Mouse (Mus musculus): Measurements from ENCODE around the gene Rtn1. TPM values are rescaled to one million over a fixed set of nuclear protein-coding genes. Genes with fewer than 3 reads are reported as not detected.
A peak's percentile ranks its signal among the peaks of the same experiment; 100 is the strongest.

Gene Rtn1
- polyA plus RNA-seq, 1 experiment from 2014 or later, result 12.8 TPM

GRCm38 (mm10) chr12:72354241-72354640 is 54.6 kb downstream of the Rtn1 start:
- no peak overlapping the region for H3K27ac ChIP-seq
- ATAC-seq (ENCODE audit: insufficient number of reproducible peaks, insufficient read depth, low FRiP score, low TSS enrichment, low read depth), result no peak
- no peak overlapping the region for H3K4me2 ChIP-seq
- no peak overlapping the region for H3K9ac ChIP-seq (replicated peaks)
- no peaks in the 10 kb centered on the region for H3K4me1 ChIP-seq (replicated peaks)
- H3K9me3 ChIP-seq, result no peaks in the 10 kb centered on the region
- H3K27me3 ChIP-seq, result no peaks in the 10 kb centered on the region
- 100% methylated on average over 1 of the region's 1 CpGs for WGBS
- no peak overlapping the region for H3K4me3 ChIP-seq (replicated peaks)
- no peaks in the 10 kb centered on the region for H3K36me3 ChIP-seq

- Histone ChIP-seq H3K4me1 (replicated peaks) (no peaks in the 10 kb centered on the region), H3K36me3 (no peaks in the 10 kb centered on the region), H3K27ac (no peak overlapping the region), H3K4me3 (replicated peaks) (no peak overlapping the region), H3K9ac (replicated peaks) (no peak overlapping the region), H3K4me2 (no peak overlapping the region), H3K27me3 (no peaks in the 10 kb centered on the region), H3K9me3 (no peaks in the 10 kb centered on the region)
- ATAC-seq (ENCODE audit: insufficient number of reproducible peaks, insufficient read depth, low FRiP score, low TSS enrichment, low read depth), result no peak
- WGBS, result 91% methylated on average over 1 of the region's 1 CpGs
Observed at GRCm38 (mm10) chr12:72353506-72353905, 55.3 kb downstream of the Rtn1 start.

- H3K27ac ChIP-seq, result no peak overlapping the region
- H3K27me3 ChIP-seq, result no peaks in the 10 kb centered on the region
- H3K4me1 ChIP-seq (replicated peaks), result peaks cover 7% of the 10 kb centered on the region
- H3K36me3 ChIP-seq, result no peaks in the 10 kb centered on the region
- H3K9ac ChIP-seq (replicated peaks), result no peak overlapping the region
- H3K4me2 ChIP-seq, result no peak overlapping the region
- no peak for ATAC-seq (ENCODE audit: insufficient number of reproducible peaks, insufficient read depth, low FRiP score, low TSS enrichment, low read depth)
- WGBS, result 80% methylated on average over 8 of the region's 8 CpGs
- H3K4me3 ChIP-seq (replicated peaks), result no peak overlapping the region
- H3K9me3 ChIP-seq, result no peaks in the 10 kb centered on the region
Observed at GRCm38 (mm10) chr12:72348508-72348907, 60.3 kb downstream of the Rtn1 start.

GRCm38 (mm10) chr12:72347184-72347583 is 61.7 kb downstream of the Rtn1 start:
- Histone ChIP-seq H3K9me3 (no peaks in the 10 kb centered on the region), H3K27me3 (no peaks in the 10 kb centered on the region), H3K27ac (peak overlapping the region; percentile 67; the same call in 1 of the 2 replicates), H3K4me1 (replicated peaks) (peaks cover 7% of the 10 kb centered on the region), H3K36me3 (no peaks in the 10 kb centered on the region), H3K9ac (replicated peaks) (no peak overlapping the region), H3K4me3 (replicated peaks) (no peak overlapping the region), H3K4me2 (no peak overlapping the region)
- 16% methylated on average over 1 of the region's 1 CpGs for WGBS
- ATAC-seq (ENCODE audit: insufficient number of reproducible peaks, insufficient read depth, low FRiP score, low TSS enrichment, low read depth), result no peak

- WGBS, result 65% methylated on average over 2 of the region's 2 CpGs
- no peak for ATAC-seq (ENCODE audit: insufficient number of reproducible peaks, insufficient read depth, low FRiP score, low TSS enrichment, low read depth)
- Histone ChIP-seq H3K36me3 (no peaks in the 10 kb centered on the region), H3K4me3 (replicated peaks) (no peak overlapping the region), H3K27me3 (no peaks in the 10 kb centered on the region), H3K27ac (no peak overlapping the region), H3K9ac (replicated peaks) (no peak overlapping the region), H3K4me1 (replicated peaks) (peaks cover 7% of the 10 kb centered on the region), H3K9me3 (no peaks in the 10 kb centered on the region), H3K4me2 (no peak overlapping the region)
Observed at GRCm38 (mm10) chr12:72343639-72344038, 65.2 kb downstream of the Rtn1 start.

GRCm38 (mm10) chr12:72336009-72336408 is 72.8 kb downstream of the Rtn1 start:
- Histone ChIP-seq H3K9me3 (peaks cover 8% of the 10 kb centered on the region; the same call in 1 of the 2 replicates), H3K4me3 (replicated peaks) (no peak overlapping the region), H3K27ac (no peak overlapping the region), H3K4me1 (replicated peaks) (peaks cover 4% of the 10 kb centered on the region; the same call in 1 of the 2 replicates), H3K36me3 (no peaks in the 10 kb centered on the region), H3K27me3 (no peaks in the 10 kb centered on the region), H3K9ac (replicated peaks) (no peak overlapping the region), H3K4me2 (no peak overlapping the region)
- 89% methylated on average over 13 of the region's 13 CpGs for WGBS
- no peak for ATAC-seq (ENCODE audit: insufficient number of reproducible peaks, insufficient read depth, low FRiP score, low TSS enrichment, low read depth)

GRCm38 (mm10) chr12:72332488-72333013 is 76.3 kb downstream of the Rtn1 start:
- peaks cover 4% of the 10 kb centered on the region; the same call in 1 of the 2 replicates for H3K4me1 ChIP-seq (replicated peaks)

GRCm38 (mm10) chr12:72331912-72332487 is 76.9 kb downstream of the Rtn1 start:
- Histone ChIP-seq H3K27ac (no peak overlapping the region), H3K4me3 (replicated peaks) (no peak overlapping the region), H3K36me3 (no peaks in the 10 kb centered on the region), H3K9ac (replicated peaks) (no peak overlapping the region), H3K27me3 (no peaks in the 10 kb centered on the region), H3K4me1 (replicated peaks) (peaks cover 4% of the 10 kb centered on the region; the same call in 1 of the 2 replicates), H3K4me2 (no peak overlapping the region), H3K9me3 (peaks cover 8% of the 10 kb centered on the region; the same call in 1 of the 2 replicates)
- 74% methylated on average over 7 of the region's 7 CpGs for WGBS
- ATAC-seq (ENCODE audit: insufficient number of reproducible peaks, insufficient read depth, low FRiP score, low TSS enrichment, low read depth), result no peak

More at GRCm38 (mm10) chr12:72332488-72333013, 76.3 kb downstream of the Rtn1 start:
- H3K4me3 ChIP-seq (replicated peaks), result no peak overlapping the region
- H3K9ac ChIP-seq (replicated peaks), result no peak overlapping the region
- no peak overlapping the region for H3K4me2 ChIP-seq
- no peaks in the 10 kb centered on the region for H3K27me3 ChIP-seq
- 69% methylated on average over 5 of the region's 5 CpGs for WGBS
- ATAC-seq (ENCODE audit: insufficient number of reproducible peaks, insufficient read depth, low FRiP score, low TSS enrichment, low read depth), result no peak
- no peaks in the 10 kb centered on the region for H3K36me3 ChIP-seq
- no peak overlapping the region for H3K27ac ChIP-seq
- peaks cover 8% of the 10 kb centered on the region; the same call in 1 of the 2 replicates for H3K9me3 ChIP-seq

- H3K36me3 ChIP-seq, result no peaks in the 10 kb centered on the region
- no peaks in the 10 kb centered on the region for H3K4me1 ChIP-seq (replicated peaks)
- H3K9ac ChIP-seq (replicated peaks), result no peak overlapping the region
- no peak for ATAC-seq (ENCODE audit: insufficient number of reproducible peaks, insufficient read depth, low FRiP score, low TSS enrichment, low read depth)
- H3K27me3 ChIP-seq, result no peaks in the 10 kb centered on the region; the same call in 1 of the 2 replicates
- no peak overlapping the region for H3K4me2 ChIP-seq
- H3K9me3 ChIP-seq, result no peaks in the 10 kb centered on the region
- H3K27ac ChIP-seq, result no peak overlapping the region
- H3K4me3 ChIP-seq (replicated peaks), result no peak overlapping the region
Observed at GRCm38 (mm10) chr12:72326087-72326486, 82.8 kb downstream of the Rtn1 start.

- H3K4me3 ChIP-seq (replicated peaks), result no peak overlapping the region
- WGBS, result 23% methylated on average over 5 of the region's 5 CpGs
- H3K27ac ChIP-seq, result no peak overlapping the region
- H3K27me3 ChIP-seq, result no peaks in the 10 kb centered on the region; the same call in 1 of the 2 replicates
- H3K36me3 ChIP-seq, result no peaks in the 10 kb centered on the region
- no peak overlapping the region for H3K4me2 ChIP-seq
- H3K9ac ChIP-seq (replicated peaks), result no peak overlapping the region
- ATAC-seq (ENCODE audit: insufficient number of reproducible peaks, insufficient read depth, low FRiP score, low TSS enrichment, low read depth), result no peak
- no peaks in the 10 kb centered on the region for H3K9me3 ChIP-seq
- no peaks in the 10 kb centered on the region for H3K4me1 ChIP-seq (replicated peaks)
Observed at GRCm38 (mm10) chr12:72325025-72325424, 83.8 kb downstream of the Rtn1 start.

GRCm38 (mm10) chr12:72324210-72324871 is 84.5 kb downstream of the Rtn1 start:
- no peak for ATAC-seq (ENCODE audit: insufficient number of reproducible peaks, insufficient read depth, low FRiP score, low TSS enrichment, low read depth)

More at GRCm38 (mm10) chr12:72324210-72324871, 84.5 kb downstream of the Rtn1 start:
- Histone ChIP-seq H3K27ac (no peak overlapping the region), H3K4me1 (replicated peaks) (no peaks in the 10 kb centered on the region), H3K27me3 (no peaks in the 10 kb centered on the region; the same call in 1 of the 2 replicates), H3K4me2 (no peak overlapping the region), H3K9ac (replicated peaks) (no peak overlapping the region), H3K9me3 (no peaks in the 10 kb centered on the region), H3K4me3 (replicated peaks) (no peak overlapping the region), H3K36me3 (no peaks in the 10 kb centered on the region)
- whole genome bisulfite sequencing, result 83% methylated on average over 10 of the region's 10 CpGs

Data from limb, embryonic 12.5 days (tissue).